Mouse (Mus musculus) limb, embryonic 12.5 days (tissue): ENCODE results near the gene Vmn2r114. TPM values are rescaled to one million over a fixed set of nuclear protein-coding genes. Genes with fewer than 3 reads are reported as not detected.
"Not testable (repeated sequence)": the region's sequence is repeated elsewhere in the genome, so short reads cannot be mapped to it uniquely, and the experiment has no call there.

Source experiments
- ATAC-seq: fragments of 200-750 bp; cut with Nextera tagmentation; 2 replicates; pipeline ENCODE4 v1.8.0; 2017; ENCODE audit warnings: low read depth, moderate TSS enrichment; ENCODE audit not compliant: insufficient number of reproducible peaks, insufficient read depth, low FRiP score, low TSS enrichment
- H3K27ac ChIP-seq: fragments of 300-500 bp; sonication (generic); 2 replicates; pipeline ENCODE4 v1.5.1; 2016; ENCODE audit warnings: mild to moderate bottlenecking, moderate library complexity
- H3K27me3 ChIP-seq: fragments of 300-500 bp; sonication (generic); 2 replicates; pipeline ENCODE4 v1.6.1; 2016; ENCODE audit warnings: mild to moderate bottlenecking, moderate library complexity
- H3K36me3 ChIP-seq: fragments of 300-500 bp; sonication (generic); 2 replicates; pipeline ENCODE4 v1.6.1; 2016; ENCODE audit warnings: mild to moderate bottlenecking, moderate library complexity
- H3K4me1 ChIP-seq: fragments of 300-500 bp; sonication (generic); replicated peaks from 2 replicates; pipeline ENCODE4 v1.6.1; 2016
- H3K4me2 ChIP-seq: fragments of 300-500 bp; sonication (generic); 2 replicates; pipeline ENCODE4 v1.6.1; 2016; ENCODE audit warnings: mild to moderate bottlenecking, moderate library complexity
- H3K4me3 ChIP-seq: fragments of 300-500 bp; sonication (generic); replicated peaks from 2 replicates; pipeline ENCODE4 v1.5.1; 2016; ENCODE audit warnings: mild to moderate bottlenecking
- H3K9ac ChIP-seq: fragments of 300-500 bp; sonication (generic); replicated peaks from 2 replicates; pipeline ENCODE4 v1.6.1; 2016; ENCODE audit warnings: mild to moderate bottlenecking, moderate library complexity
- H3K9me3 ChIP-seq: fragments of 300-500 bp; sonication (generic); 2 replicates; pipeline ENCODE4 v1.6.1; 2016; ENCODE audit warnings: mild to moderate bottlenecking, moderate library complexity
- WGBS: fragments of 180-500 bp; shearing (Covaris S2); methylation state at CpG from one replicate; pipeline ENCODE4 v1.1.7; 2016; 5-methylcytosine and 5-hydroxymethylcytosine counted together
- polyA plus RNA-seq: library from polyadenylated mRNA; unstranded; fragments of >200 nt; fragmentation: Nextera tagmentation; extraction: Ambion mirVana; gene quantifications from 2 replicates; pipeline ENCODE4 v1.2.1, GENCODE M21; 2016

Vmn2r114 gene
- polyA plus RNA-seq: not detected in 2 replicates

DNA sequence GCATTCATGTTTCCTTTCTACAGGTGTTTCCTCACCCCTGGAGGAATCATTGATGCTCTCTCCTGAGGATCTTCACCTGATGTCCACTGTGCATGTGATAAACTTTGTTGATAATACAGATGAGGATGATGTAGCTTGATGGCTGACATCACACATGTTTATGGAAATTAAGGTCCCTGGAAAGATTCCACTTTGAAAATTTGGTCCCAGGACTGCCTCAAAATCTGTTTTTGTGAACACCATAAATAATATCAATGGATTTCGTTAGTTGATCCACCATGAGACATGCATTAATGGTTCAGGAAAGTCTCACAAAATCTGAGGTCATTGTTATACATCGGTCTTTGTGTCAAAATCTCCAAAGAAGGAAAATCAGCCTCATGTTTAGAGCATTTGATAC lies at the start of gene Vmn2r114:
Vmn2r114 (minus strand) TSS at position 101 of the 400 bp plus-strand sequence.
- not testable (repeated sequence) for H3K9ac ChIP-seq, H3K4me2 ChIP-seq, H3K4me1 ChIP-seq, H3K27ac ChIP-seq, H3K36me3 ChIP-seq, H3K9me3 ChIP-seq, H3K27me3 ChIP-seq, ATAC-seq, H3K4me3 ChIP-seq
- 67% methylated on average over 2 of the region's 2 CpGs for WGBS

DNA sequence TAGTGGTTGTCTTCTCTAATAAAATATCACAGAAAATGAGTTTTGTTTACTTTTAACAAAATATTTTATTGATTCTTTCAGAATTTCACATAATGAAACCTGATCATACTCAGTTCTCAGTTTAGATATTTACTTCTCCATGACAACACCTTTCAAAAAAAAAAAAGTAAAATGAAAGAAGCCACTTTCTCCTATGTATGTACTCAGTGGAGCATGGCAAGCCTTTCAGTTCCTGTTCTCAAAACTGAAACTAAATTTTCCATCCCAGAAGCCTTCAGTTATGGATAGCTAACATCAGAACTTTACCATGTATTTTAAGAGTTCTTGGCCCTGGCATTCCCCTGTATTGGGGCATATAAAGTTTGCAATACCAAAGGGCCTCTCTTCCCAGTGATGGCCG lies 39.3 kb upstream of the Vmn2r114 start:
- Histone ChIP-seq H3K27me3 (no peaks in the 10 kb centered on the region), H3K27ac (no peak overlapping the region), H3K4me1 (no peaks in the 10 kb centered on the region), H3K9ac (no peak overlapping the region), H3K9me3 (no peaks in the 10 kb centered on the region), H3K36me3 (no peaks in the 10 kb centered on the region), H3K4me3 (no peak overlapping the region), H3K4me2 (no peak overlapping the region)
- 81% methylated on average over 1 of the region's 1 CpGs for WGBS
- no peak for ATAC-seq

DNA sequence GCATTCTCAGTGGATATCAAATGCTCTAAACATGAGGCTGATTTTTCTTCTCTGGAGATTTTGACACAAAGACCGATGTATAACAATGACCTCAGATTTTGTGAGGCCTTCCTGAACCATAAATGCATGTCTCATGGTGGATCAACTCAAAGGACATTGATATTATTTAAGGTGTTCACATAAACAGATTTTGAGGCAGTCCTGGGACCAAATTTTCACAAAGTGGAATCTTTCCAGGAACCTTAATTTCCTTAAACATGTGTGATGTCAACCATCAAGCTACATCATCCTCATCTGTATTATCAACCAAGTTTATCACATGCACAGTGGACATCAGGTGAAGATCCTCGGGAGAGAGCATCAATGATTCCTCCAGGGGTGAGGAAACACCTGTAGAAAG lies 31.1 kb upstream of the Vmn2r114 start, which contains the start of gene Vmn2r115:
Vmn2r115 (plus strand) TSS at position 301 of the 400 bp plus-strand sequence.
- H3K9ac ChIP-seq, H3K4me1 ChIP-seq, H3K27ac ChIP-seq, ATAC-seq, H3K4me3 ChIP-seq, H3K9me3 ChIP-seq, H3K4me2 ChIP-seq, H3K27me3 ChIP-seq, H3K36me3 ChIP-seq: not testable (repeated sequence)
- WGBS: 41% methylated on average over 2 of the region's 2 CpGs

DNA sequence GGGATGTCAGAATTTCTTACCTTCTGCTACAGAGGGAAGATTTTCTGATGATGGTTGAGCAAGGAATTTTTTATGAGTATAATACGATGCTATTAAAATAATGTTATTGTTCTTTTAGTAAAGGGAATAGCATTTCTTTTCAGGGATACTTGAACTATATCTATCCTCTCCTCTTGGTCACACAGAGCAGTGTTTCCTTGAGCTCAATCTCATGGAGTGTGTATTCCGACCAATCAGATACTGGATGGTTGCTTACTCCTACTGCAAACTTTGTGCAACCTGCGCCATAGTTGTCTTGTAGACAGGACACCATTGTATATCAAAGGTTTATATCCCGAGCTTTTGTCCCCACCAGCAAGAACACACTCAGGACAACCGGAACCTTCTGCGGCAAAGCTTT lies 18.3 kb upstream of the Vmn2r114 start:
- no peak for ATAC-seq
- Histone ChIP-seq H3K9me3 (peaks cover 15% of the 10 kb centered on the region), H3K4me1 (no peaks in the 10 kb centered on the region), H3K36me3 (no peaks in the 10 kb centered on the region), H3K27ac (no peak overlapping the region), H3K4me3 (no peak overlapping the region), H3K9ac (no peak overlapping the region), H3K27me3 (no peaks in the 10 kb centered on the region), H3K4me2 (no peak overlapping the region)
- WGBS: 76% methylated on average over 6 of the region's 6 CpGs

Other genes with a start within 250 kb of the Vmn2r114 start
- 13.4 and 16.2 TPM in 2 replicates for gene Zfp40, start 119.3 kb downstream of the Vmn2r114 start, polyA plus RNA-seq
- not detected in 2 replicates for gene Vmn2r115, start 31.2 kb upstream of the Vmn2r114 start, polyA plus RNA-seq
- not detected in 2 replicates for gene Vmn2r116, start 72.1 kb upstream of the Vmn2r114 start, polyA plus RNA-seq
- gene Vmn2r117, start 167.2 kb upstream of the Vmn2r114 start, polyA plus RNA-seq: not detected in 2 replicates